Mouse (Mus musculus) olfactory bulb, adult 2 months (tissue): ENCODE measurements around the gene G6pc.

Source experiments
- CTCF ChIP-seq: fragments of 200-500 bp; IDR thresholded peaks from 2 replicates; pipeline ENCODE4 v1.5.1; 2012; ENCODE audit warnings: low read depth, mild to moderate bottlenecking, low read length, moderate library complexity; ENCODE audit not compliant: insufficient read depth
- POLR2A ChIP-seq: fragments of 200-500 bp; IDR thresholded peaks from 2 replicates; pipeline ENCODE4 v1.6.1; 2012; ENCODE audit warnings: mild to moderate bottlenecking, low read depth, low read length, moderate library complexity; ENCODE audit not compliant: insufficient read depth

DNA sequence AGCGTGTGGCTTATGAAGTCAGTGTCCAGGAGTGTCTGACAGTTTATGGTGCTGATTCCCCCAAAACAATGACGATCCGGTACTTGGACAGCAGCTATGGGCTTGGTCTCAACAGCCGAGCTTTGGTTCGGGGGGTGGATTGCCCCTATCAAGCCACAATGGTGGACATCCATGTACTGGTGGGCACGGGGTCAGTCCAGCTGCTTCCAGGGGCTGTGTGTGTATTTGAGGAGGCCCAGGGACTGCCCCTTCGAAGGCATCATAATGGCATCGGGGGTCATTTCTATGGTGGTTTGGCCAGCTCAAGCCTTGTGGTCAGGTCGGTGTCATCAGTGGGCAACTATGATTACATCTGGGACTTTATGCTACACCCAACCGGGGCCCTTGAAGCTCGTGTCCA is 41.2 kb upstream of the G6pc start:
- no peak for TF ChIP-seq CTCF
- TF ChIP-seq POLR2A = no peak
